Comparison of ENCODE assay signal across 7 mouse cellular contexts in the genomic region with DNA sequence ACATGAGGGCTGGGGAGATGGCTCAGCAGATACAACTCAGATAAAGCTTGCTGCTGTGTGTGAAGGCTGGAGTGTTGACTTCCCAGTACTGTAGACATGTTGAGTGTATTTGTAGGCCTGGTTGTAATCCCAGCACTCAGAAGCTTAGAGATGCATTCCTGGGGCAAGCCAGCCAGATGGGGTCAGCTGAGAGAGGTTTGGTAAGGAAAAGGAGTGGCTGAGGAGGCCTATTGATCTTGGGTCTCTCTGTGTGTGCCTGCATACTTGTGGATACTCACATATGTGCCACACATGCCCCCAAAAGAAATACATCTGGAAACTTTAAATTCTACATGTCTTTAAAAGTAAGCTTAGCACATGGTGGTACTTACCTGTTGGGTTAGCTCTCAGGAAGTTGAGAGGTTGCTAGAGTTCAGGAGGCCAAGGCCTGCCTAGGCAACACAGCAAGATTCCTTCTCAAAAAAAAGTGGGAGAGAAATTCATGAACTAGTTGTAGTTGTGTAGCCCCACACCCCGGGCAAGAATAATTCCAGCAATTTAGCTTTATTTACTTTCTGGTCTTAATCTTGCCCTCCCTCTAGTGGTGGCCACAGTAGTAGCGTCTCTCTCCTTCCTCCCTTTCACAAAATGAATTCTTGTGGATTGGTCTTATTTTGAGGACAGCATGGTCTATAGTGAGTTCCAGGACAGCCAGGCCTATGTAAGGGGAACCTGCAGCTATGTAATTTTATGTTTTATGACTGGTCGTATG. TPM values are rescaled to one million over a fixed set of nuclear protein-coding genes. Genes with fewer than 3 reads are reported as not detected.
DNase-seq lines count a peak whose midpoint lies in the region; ATAC-seq and TF ChIP-seq lines count a peak whose summit lies in the region.

No protein-coding gene starts in this region.

- ATAC-seq in liver, embryonic 12.5 days: no peak
- ATAC-seq in embryonic facial prominence, embryonic 12.5 days (ENCODE audit: insufficient number of reproducible peaks, insufficient read depth, low FRiP score, low TSS enrichment): peak; percentile 53

- H3K27ac ChIP-seq in liver, embryonic 12.5 days: no peak overlapping the region
- H3K27ac ChIP-seq in embryonic facial prominence, embryonic 12.5 days: peak overlapping the region; percentile 67

- no peak overlapping the region for H3K4me3 ChIP-seq in liver, embryonic 12.5 days
- H3K4me3 ChIP-seq in embryonic facial prominence, embryonic 12.5 days: no peak overlapping the region
- no peak overlapping the region for H3K4me3 ChIP-seq in lung, adult 2 months (replicated peaks; ENCODE audit: extremely low read depth, low read depth, low read length)

- WGBS in liver, embryonic 12.5 days (ENCODE audit: insufficient replicate concordance): 49% methylated on average over 3 of the region's 3 CpGs
- WGBS in embryonic facial prominence, embryonic 12.5 days: 37% methylated on average over 3 of the region's 3 CpGs
- WGBS in lung, adult 2 months: 23% methylated on average over 3 of the region's 3 CpGs

- no peaks in the 10 kb centered on the region for H3K27me3 ChIP-seq in liver, embryonic 12.5 days (replicated peaks)
- no peaks in the 10 kb centered on the region for H3K27me3 ChIP-seq in embryonic facial prominence, embryonic 12.5 days

- no peak overlapping the region for H3K9ac ChIP-seq in liver, embryonic 12.5 days
- no peak overlapping the region for H3K9ac ChIP-seq in embryonic facial prominence, embryonic 12.5 days

- H3K4me1 ChIP-seq in liver, embryonic 12.5 days: peaks cover 28% of the 10 kb centered on the region
- peaks cover 20% of the 10 kb centered on the region for H3K4me1 ChIP-seq in embryonic facial prominence, embryonic 12.5 days
- H3K4me1 ChIP-seq in lung, adult 2 months (ENCODE audit: control insufficient read depth, insufficient read depth, low read length): peaks cover 7% of the 10 kb centered on the region

- no peaks in the 10 kb centered on the region for H3K9me3 ChIP-seq in liver, embryonic 12.5 days (replicated peaks)
- H3K9me3 ChIP-seq in embryonic facial prominence, embryonic 12.5 days: no peaks in the 10 kb centered on the region

- no peak for TF ChIP-seq POLR2A in lung, adult 2 months (IDR thresholded peaks at IDR 0.05; ENCODE audit: borderline replicate concordance, extremely low read depth, low read depth, low read length)

- no peak overlapping the region for H3K4me2 ChIP-seq in liver, embryonic 12.5 days
- no peak overlapping the region for H3K4me2 ChIP-seq in embryonic facial prominence, embryonic 12.5 days (replicated peaks)

- DNase-seq in liver (peak; percentile 29), ZHBTc4 (ENCODE audit: low read depth, low spot score) (peak; percentile 69)
- peak; percentile 69 for DNase-seq in kidney, adult 9 months
- DNase-seq in lung, adult 2 months: no peak
- DNase-seq in retina, postnatal 7 days (ENCODE audit: low read depth, low spot score): peak; percentile 17

- TF ChIP-seq CTCF in lung, adult 2 months (IDR thresholded peaks at IDR 0.05; ENCODE audit: insufficient read depth, low read length): 0 out of 2 replicates have a peak, but pooled peaks have one; percentile 7

- H3K36me3 ChIP-seq in liver, embryonic 12.5 days: peaks cover 61% of the 10 kb centered on the region
- H3K36me3 ChIP-seq in embryonic facial prominence, embryonic 12.5 days: peaks cover 15% of the 10 kb centered on the region; the same call in 1 of the 2 replicates

RNA-seq across cellular contexts. Expression of a gene that starts 8.1 kb away (rescaled TPM):
- 17.4 and 17.5 TPM in 2 replicates for polyA plus RNA-seq in liver, embryonic 12.5 days (2016; fragmentation: Nextera tagmentation; extraction: Ambion mirVana)
- polyA plus RNA-seq in embryonic facial prominence, embryonic 12.5 days (2016; fragmentation: Nextera tagmentation; extraction: Ambion mirVana): 30.7 TPM in 2 replicates
- polyA plus RNA-seq in lung, adult 2 months (2012; rRNA removed): 25.9 and 38.7 TPM in 2 replicates
